ENCODE assay signal across 8 mouse cellular contexts in genomic region chr2:180171522-180172070, GRCm38 (mm10). TPM values are rescaled to one million over a fixed set of nuclear protein-coding genes. Genes with fewer than 3 reads are reported as not detected.
DNase-seq lines count a peak whose midpoint lies in the region; ATAC-seq lines count a peak whose summit lies in the region.

No protein-coding gene starts in this region.

- no peak for DNase-seq in heart, postnatal 10 days
- DNase-seq in embryonic facial prominence, embryonic 10.5 days (ENCODE audit: low spot score), result no peak
- no peak for DNase-seq in thymus, postnatal 4 days
- no peak for DNase-seq in adrenal gland, postnatal 10 days

- intact Hi-C loops in heart, postnatal 10 days (cut with DNase I), result loop anchor here (2.0 to 10.0 kb wide), 3 partner anchors 79 to 533 kb away; partner anchors contain the start of gene Dido1

- H3K9me3 ChIP-seq in heart, embryonic 14.5 days (ENCODE audit: control insufficient read depth, low read length), result no peaks in the 10 kb centered on the region
- no peaks in the 10 kb centered on the region for H3K9me3 ChIP-seq in embryonic facial prominence, embryonic 10.5 days
- H3K9me3 ChIP-seq in intestine, embryonic 15.5 days, result no peaks in the 10 kb centered on the region
- no peaks in the 10 kb centered on the region for H3K9me3 ChIP-seq in midbrain, embryonic 16.5 days (replicated peaks; ENCODE audit: control insufficient read depth, low read length, poor library complexity, severe bottlenecking)

- H3K27me3 ChIP-seq in heart, embryonic 14.5 days (ENCODE audit: control insufficient read depth, insufficient read depth, low read length), result no peaks in the 10 kb centered on the region
- no peaks in the 10 kb centered on the region for H3K27me3 ChIP-seq in embryonic facial prominence, embryonic 10.5 days (replicated peaks; ENCODE audit: low read depth, poor library complexity, severe bottlenecking)
- no peaks in the 10 kb centered on the region for H3K27me3 ChIP-seq in intestine, embryonic 15.5 days (replicated peaks)
- no peaks in the 10 kb centered on the region for H3K27me3 ChIP-seq in midbrain, embryonic 16.5 days (ENCODE audit: control insufficient read depth, insufficient read depth, low read depth, low read length)

- peak overlapping the region; percentile 99 for H3K4me2 ChIP-seq in heart, embryonic 14.5 days (ENCODE audit: low read length)
- peak overlapping the region; percentile 85 for H3K4me2 ChIP-seq in intestine, embryonic 15.5 days (replicated peaks)
- peak overlapping the region; percentile 100 for H3K4me2 ChIP-seq in midbrain, embryonic 16.5 days (ENCODE audit: low read length)

- peaks cover 38% of the 10 kb centered on the region for H3K36me3 ChIP-seq in heart, embryonic 14.5 days (ENCODE audit: control insufficient read depth, insufficient read depth, low read length)
- peaks cover 41% of the 10 kb centered on the region for H3K36me3 ChIP-seq in embryonic facial prominence, embryonic 10.5 days (replicated peaks)
- H3K36me3 ChIP-seq in intestine, embryonic 15.5 days, result peaks cover 20% of the 10 kb centered on the region
- H3K36me3 ChIP-seq in midbrain, embryonic 16.5 days (ENCODE audit: control insufficient read depth, insufficient read depth, low read length), result peaks cover 22% of the 10 kb centered on the region

- ATAC-seq in heart, embryonic 14.5 days (ENCODE audit: insufficient number of reproducible peaks, insufficient read depth, low FRiP score, low read depth), result peak; percentile 70
- ATAC-seq in CD4-positive, CD25-positive, alpha-beta regulatory T cell, adult 4 months, result peak; percentile 16
- ATAC-seq in intestine, embryonic 15.5 days, result peak; percentile 75
- ATAC-seq in midbrain, embryonic 16.5 days, result peak; percentile 72

- peak overlapping the region; percentile 89 to 93 for H3K27ac ChIP-seq in heart, embryonic 14.5 days (replicated peaks in 1 of 2; ENCODE audit: control insufficient read depth in 1 of 2, insufficient read depth in 1 of 2, low read depth in 2 of 2, low read length in 2 of 2)
- peak overlapping the region; percentile 93 for H3K27ac ChIP-seq in embryonic facial prominence, embryonic 10.5 days (replicated peaks)
- peak overlapping the region; percentile 89 for H3K27ac ChIP-seq in intestine, embryonic 15.5 days
- H3K27ac ChIP-seq in midbrain, embryonic 16.5 days (ENCODE audit: low read length), result peak overlapping the region; percentile 90

- peak overlapping the region; percentile 93 to 99 for H3K4me3 ChIP-seq in heart, embryonic 14.5 days (ENCODE audit: control insufficient read depth in 1 of 2, insufficient read depth in 1 of 2, low read depth in 1 of 2, low read length in 2 of 2)
- H3K4me3 ChIP-seq in embryonic facial prominence, embryonic 10.5 days, result peak overlapping the region; percentile 92
- peak overlapping the region; percentile 100 for H3K4me3 ChIP-seq in intestine, embryonic 15.5 days (replicated peaks)
- H3K4me3 ChIP-seq in midbrain, embryonic 16.5 days (ENCODE audit: low read depth, low read length), result peak overlapping the region; percentile 95

- peaks cover 8 to 16% of the 10 kb centered on the region in 2 experiments for H3K4me1 ChIP-seq in heart, embryonic 14.5 days (ENCODE audit: control insufficient read depth in 2 of 2, insufficient read depth in 2 of 2, low read length in 2 of 2)
- peaks cover 25% of the 10 kb centered on the region for H3K4me1 ChIP-seq in embryonic facial prominence, embryonic 10.5 days
- H3K4me1 ChIP-seq in intestine, embryonic 15.5 days (replicated peaks), result peaks cover 22% of the 10 kb centered on the region
- H3K4me1 ChIP-seq in midbrain, embryonic 16.5 days (ENCODE audit: control insufficient read depth, insufficient read depth, low read length), result peaks cover 22% of the 10 kb centered on the region

- H3K9ac ChIP-seq in heart, embryonic 14.5 days (ENCODE audit: low read length), result peak overlapping the region; percentile 94
- H3K9ac ChIP-seq in intestine, embryonic 15.5 days, result peak overlapping the region; percentile 98
- H3K9ac ChIP-seq in midbrain, embryonic 16.5 days (ENCODE audit: low read depth, low read length), result peak overlapping the region; percentile 98

- WGBS in heart, embryonic 14.5 days, result under 1% methylated on average over 77 of the region's 80 CpGs
- WGBS in embryonic facial prominence, embryonic 10.5 days, result under 1% methylated on average over 80 of the region's 80 CpGs
- under 1% methylated on average over 79 of the region's 80 CpGs for WGBS in intestine, embryonic 15.5 days
- under 1% methylated on average over 59 of the region's 80 CpGs for WGBS in midbrain, embryonic 16.5 days

RNA-seq across cellular contexts. Expression of gene Adrm1, which starts 0.3 kb away (rescaled TPM):
- polyA plus RNA-seq in heart, embryonic 14.5 days (2014; fragmentation: Nextera tagmentation; extraction: Ambion mirVana), result 102 and 109 TPM in 2 replicates
- total RNA-seq in heart, postnatal 10 days (2021), result 10 to 100 TPM; 94.1 to 99.3 TPM
- polyA plus RNA-seq in CD4-positive, CD25-positive, alpha-beta regulatory T cell, adult 4 months (2017; shearing (Covaris generic)), result 100 to 1,000 TPM in 1 of 2 experiments, 10 to 100 TPM in 1; 83.1 to 115 TPM
- 264 and 272 TPM in 2 replicates for polyA plus RNA-seq in embryonic facial prominence, embryonic 10.5 days (2016; fragmentation: Nextera tagmentation; extraction: Ambion mirVana)
- 172 TPM in 2 replicates for polyA plus RNA-seq in intestine, embryonic 15.5 days (2015; fragmentation: Nextera tagmentation; extraction: Ambion mirVana)
- polyA plus RNA-seq in midbrain, embryonic 16.5 days (2015; fragmentation: Nextera tagmentation; extraction: Ambion mirVana), result 201 and 206 TPM in 2 replicates
- total RNA-seq in adrenal gland, postnatal 10 days (2021), result 100 to 1,000 TPM; 102 to 111 TPM

RNA-seq across cellular contexts. Expression of gene Osbpl2, which starts 52.5 kb away (rescaled TPM):
- polyA plus RNA-seq in heart, embryonic 14.5 days (2014; fragmentation: Nextera tagmentation; extraction: Ambion mirVana), result 38.0 and 40.5 TPM in 2 replicates
- 10 to 100 TPM; 31.2 to 37.0 TPM for total RNA-seq in heart, postnatal 10 days (2021)
- polyA plus RNA-seq in CD4-positive, CD25-positive, alpha-beta regulatory T cell, adult 4 months (2017; shearing (Covaris generic)), result 10 to 100 TPM; 20.6 to 24.3 TPM
- polyA plus RNA-seq in embryonic facial prominence, embryonic 10.5 days (2016; fragmentation: Nextera tagmentation; extraction: Ambion mirVana), result 23.6 and 24.9 TPM in 2 replicates
- polyA plus RNA-seq in intestine, embryonic 15.5 days (2015; fragmentation: Nextera tagmentation; extraction: Ambion mirVana), result 29.6 and 32.8 TPM in 2 replicates
- 75.5 and 76.1 TPM in 2 replicates for polyA plus RNA-seq in midbrain, embryonic 16.5 days (2015; fragmentation: Nextera tagmentation; extraction: Ambion mirVana)
- 10 to 100 TPM; 30.2 to 34.0 TPM for total RNA-seq in adrenal gland, postnatal 10 days (2021)

RNA-seq across cellular contexts. Expression of gene Lama5, which starts 54.1 kb away (rescaled TPM):
- 30.5 and 32.7 TPM in 2 replicates for polyA plus RNA-seq in heart, embryonic 14.5 days (2014; fragmentation: Nextera tagmentation; extraction: Ambion mirVana)
- total RNA-seq in heart, postnatal 10 days (2021), result 10 to 100 TPM; 44.6 to 46.5 TPM
- 1 to 10 TPM in 1 of 2 experiments, under 1 TPM in 1; 0.30 to 1.4 TPM for polyA plus RNA-seq in CD4-positive, CD25-positive, alpha-beta regulatory T cell, adult 4 months (2017; shearing (Covaris generic))
- 19.6 and 25.3 TPM in 2 replicates for polyA plus RNA-seq in embryonic facial prominence, embryonic 10.5 days (2016; fragmentation: Nextera tagmentation; extraction: Ambion mirVana)
- 30.9 and 37.8 TPM in 2 replicates for polyA plus RNA-seq in intestine, embryonic 15.5 days (2015; fragmentation: Nextera tagmentation; extraction: Ambion mirVana)
- polyA plus RNA-seq in midbrain, embryonic 16.5 days (2015; fragmentation: Nextera tagmentation; extraction: Ambion mirVana), result 1.6 and 2.6 TPM in 2 replicates
- 10 to 100 TPM; 35.6 to 39.0 TPM for total RNA-seq in adrenal gland, postnatal 10 days (2021)

Comparison
In these comparisons a context has a peak if more than half of its experiments do, and no peak if none do; other contexts are left out.
1. ATAC-seq: peak in every context shown above with its lines; median percentile 75 in intestine, embryonic 15.5 days; 72 in midbrain, embryonic 16.5 days; 70 in heart, embryonic 14.5 days; 16 in CD4-positive, CD25-positive, alpha-beta regulatory T cell, adult 4 months.